Mouse (Mus musculus) liver, postnatal 0 days (tissue): ENCODE measurements around the gene Uba7. TPM values are rescaled to one million over a fixed set of nuclear protein-coding genes. Genes with fewer than 3 reads are reported as not detected.
A peak's percentile ranks its signal among the peaks of the same experiment; 100 is the strongest.

ENCODE experiments used
- ATAC-seq: fragments of 200-750 bp; cut with Nextera tagmentation; 2 replicates; pipeline ENCODE4 v1.8.0; 2017; ENCODE audit warnings: mild to moderate bottlenecking, moderate library complexity
- DNase-seq: peaks from one replicate; pipeline ENCODE4 v3.0.0-alpha.2; 2016
- H3K27ac ChIP-seq: fragments of 300-500 bp; sonication (generic); 2 replicates; pipeline ENCODE4 v1.5.1; 2014; ENCODE audit warnings: antibody characterized with exemption, moderate library complexity, mild to moderate bottlenecking, low read depth
- H3K27me3 ChIP-seq: fragments of 300-500 bp; sonication (generic); 2 replicates; pipeline ENCODE4 v1.6.1; 2014; ENCODE audit warnings: low read length, control low read depth, mixed read lengths; ENCODE audit not compliant: insufficient read depth
- H3K36me3 ChIP-seq: fragments of 300-500 bp; sonication (generic); replicated peaks from 2 replicates; pipeline ENCODE4 v1.6.1; 2014; ENCODE audit warnings: mild to moderate bottlenecking, control low read depth, low read length, moderate library complexity, mixed read lengths; ENCODE audit not compliant: insufficient read depth
- H3K4me1 ChIP-seq: fragments of 300-500 bp; sonication (generic); 2 replicates; pipeline ENCODE4 v1.6.1; 2014; ENCODE audit warnings: antibody characterized with exemption, mild to moderate bottlenecking, control low read depth; ENCODE audit not compliant: insufficient read depth
- H3K4me2 ChIP-seq: fragments of 300-500 bp; sonication (generic); 2 replicates; pipeline ENCODE4 v1.6.1; 2014; ENCODE audit warnings: low read depth, mild to moderate bottlenecking, low read length, moderate library complexity, mixed read lengths
- H3K4me3 ChIP-seq: fragments of 300-500 bp; sonication (generic); 2 replicates; pipeline ENCODE4 v1.5.1; 2014; ENCODE audit warnings: low read depth, low read length
- H3K9ac ChIP-seq: fragments of 300-500 bp; sonication (generic); replicated peaks from 2 replicates; pipeline ENCODE4 v1.6.1; 2014; ENCODE audit warnings: mild to moderate bottlenecking, moderate library complexity
- H3K9me3 ChIP-seq: fragments of 300-500 bp; sonication (generic); 2 replicates; pipeline ENCODE4 v1.6.1; 2016; ENCODE audit warnings: mild to moderate bottlenecking, control low read depth, low read length, mixed read lengths
- CTCF ChIP-seq: sonication (generic); IDR thresholded peaks from 2 replicates; pipeline ENCODE4 v1.5.1; 2016; ENCODE audit warnings: antibody characterized with exemption, low read depth
- EP300 ChIP-seq: IDR thresholded peaks from 2 replicates; pipeline ENCODE4 v1.6.1; 2016; ENCODE audit warnings: antibody characterized with exemption, low read depth, mild to moderate bottlenecking
- whole genome bisulfite sequencing: fragments of 180-500 bp; shearing (Covaris S2); extraction: QIAGEN DNeasy Blood & Tissue Kit; methylation state at CpG from one replicate; pipeline ENCODE4 v1.1.7; 2014; ENCODE audit not compliant: insufficient replicate concordance; 5-methylcytosine and 5-hydroxymethylcytosine counted together
- polyA plus RNA-seq: library from polyadenylated mRNA; unstranded; fragments of >200 nt; fragmentation: Nextera tagmentation; extraction: Ambion mirVana; gene quantifications from 2 replicates; pipeline ENCODE4 v1.2.1, GENCODE M21; 2015

The Uba7 gene
- polyA plus RNA-seq, 1 experiment from 2014 or later = 33.2 TPM

DNA sequence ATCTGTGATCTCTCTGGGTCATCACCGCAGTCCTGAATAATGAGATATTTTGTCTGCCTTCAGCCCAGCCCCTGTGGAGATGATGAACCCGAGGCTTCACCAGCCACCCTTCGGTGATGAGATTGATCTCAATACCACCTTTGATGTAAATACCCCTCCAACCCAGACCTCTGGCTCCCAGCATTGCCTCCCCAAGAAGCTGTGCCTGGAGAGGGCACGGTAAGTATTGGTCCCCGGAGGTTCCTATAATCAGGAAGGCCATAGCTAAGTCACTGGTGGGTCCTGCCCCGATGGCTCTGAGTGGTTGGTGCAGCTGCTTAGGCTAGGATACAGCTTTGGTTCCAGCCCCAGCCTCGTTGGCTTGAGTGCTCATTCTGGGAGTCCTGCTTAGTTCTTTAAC, 6.8 kb upstream of the Uba7 start:
- WGBS = 88% methylated on average over 7 of the region's 7 CpGs
- Histone ChIP-seq H3K9me3 (no peaks in the 10 kb centered on the region), H3K4me3 (no peak overlapping the region), H3K36me3 (peaks cover 4% of the 10 kb centered on the region), H3K27me3 (no peaks in the 10 kb centered on the region), H3K9ac (no peak overlapping the region), H3K4me2 (no peak overlapping the region), H3K4me1 (peaks cover 31% of the 10 kb centered on the region), H3K27ac (no peak overlapping the region)
- ATAC-seq = no peak
- TF ChIP-seq CTCF (no peak), EP300 (no peak)
- DNase-seq = no peak

DNA sequence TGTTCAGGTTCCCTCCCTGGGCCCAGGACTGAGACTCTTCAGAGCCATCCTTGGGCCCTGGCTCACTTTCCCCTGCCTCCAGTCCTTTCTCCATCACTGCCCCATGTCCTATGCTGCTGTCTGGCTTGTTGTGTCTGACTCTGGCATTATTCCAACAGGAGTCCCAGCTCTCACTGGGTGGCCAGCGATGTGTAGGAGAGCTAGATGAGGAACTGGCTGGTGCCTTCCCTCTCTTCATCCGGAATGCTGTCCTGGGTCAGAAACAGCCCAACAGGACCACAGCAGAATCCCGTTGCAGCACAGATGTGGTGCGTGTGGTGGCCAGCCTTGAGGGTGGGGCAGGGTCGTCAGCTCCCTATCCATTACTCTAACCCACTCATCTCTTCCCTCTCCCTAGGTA, 5.0 kb upstream of the Uba7 start:
- TF ChIP-seq EP300 (no peak), CTCF (no peak)
- Histone ChIP-seq H3K27ac (0 out of 2 replicates have a peak overlapping the region, but pooled peaks have one; percentile 96), H3K9me3 (no peaks in the 10 kb centered on the region), H3K36me3 (peaks cover 4% of the 10 kb centered on the region; the same call in 1 of the 2 replicates), H3K4me2 (no peak overlapping the region), H3K27me3 (no peaks in the 10 kb centered on the region), H3K9ac (no peak overlapping the region), H3K4me3 (no peak overlapping the region), H3K4me1 (peaks cover 44% of the 10 kb centered on the region)
- WGBS = 89% methylated on average over 5 of the region's 5 CpGs
- DNase-seq (no peak), ATAC-seq (no peak)

DNA sequence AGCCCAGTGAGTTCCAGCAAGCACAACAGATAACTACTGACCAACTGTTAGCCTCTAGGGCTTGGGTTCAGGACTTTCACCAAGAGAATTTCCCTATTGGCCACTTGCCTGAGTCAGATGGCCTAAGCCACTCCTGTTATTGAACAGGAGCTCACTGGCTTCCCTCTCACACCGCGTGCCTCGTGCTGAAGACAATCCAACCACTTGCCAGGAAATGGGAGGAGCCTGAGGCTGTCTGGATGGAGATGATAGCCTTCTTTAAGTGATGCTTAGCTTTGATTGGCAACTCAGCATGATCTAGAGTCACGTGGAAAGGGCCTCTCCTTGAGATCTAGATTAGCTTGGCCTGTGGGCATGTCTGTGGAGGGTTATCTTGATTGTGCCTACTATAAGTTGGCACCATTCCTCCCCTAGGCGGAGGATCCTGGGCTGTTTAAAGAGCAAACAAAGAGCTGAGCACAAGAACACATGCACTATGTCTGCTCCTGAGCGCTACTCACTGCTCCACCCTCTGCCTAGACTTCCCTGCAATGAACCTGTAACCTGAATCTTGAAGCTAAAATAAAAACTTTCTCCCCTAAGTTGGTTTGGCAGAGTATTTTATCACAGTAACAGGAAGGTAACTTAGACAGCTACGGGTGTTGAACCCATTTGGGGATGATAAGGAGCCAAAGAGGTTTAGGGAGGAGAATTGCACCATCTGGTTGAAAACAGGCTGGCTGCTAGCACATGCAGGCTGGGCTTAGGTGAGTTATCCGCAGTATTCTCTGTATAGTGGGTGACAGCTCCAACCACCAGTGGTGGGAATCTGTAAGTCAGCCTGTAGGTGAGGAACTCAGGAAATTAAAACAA, 3.4 kb upstream of the Uba7 start:
- DNase-seq = peak; percentile 83
- H3K27ac ChIP-seq = peak overlapping the region; percentile 96
- peaks cover 58% of the 10 kb centered on the region for H3K4me1 ChIP-seq
- WGBS = 43% methylated on average over 8 of the region's 8 CpGs
- H3K9me3 ChIP-seq = no peaks in the 10 kb centered on the region
- peaks cover 9% of the 10 kb centered on the region for H3K36me3 ChIP-seq
- peak overlapping the region; percentile 48 for H3K4me2 ChIP-seq
- no peaks in the 10 kb centered on the region for H3K27me3 ChIP-seq
- H3K9ac ChIP-seq = 0 out of 2 replicates have a peak overlapping the region, but pooled peaks have one; percentile 31
- no peak overlapping the region for H3K4me3 ChIP-seq
- ATAC-seq = peak; percentile 76
- TF ChIP-seq EP300 (peak; percentile 96), CTCF (no peak; the same call in 1 of the 2 replicates)

DNA sequence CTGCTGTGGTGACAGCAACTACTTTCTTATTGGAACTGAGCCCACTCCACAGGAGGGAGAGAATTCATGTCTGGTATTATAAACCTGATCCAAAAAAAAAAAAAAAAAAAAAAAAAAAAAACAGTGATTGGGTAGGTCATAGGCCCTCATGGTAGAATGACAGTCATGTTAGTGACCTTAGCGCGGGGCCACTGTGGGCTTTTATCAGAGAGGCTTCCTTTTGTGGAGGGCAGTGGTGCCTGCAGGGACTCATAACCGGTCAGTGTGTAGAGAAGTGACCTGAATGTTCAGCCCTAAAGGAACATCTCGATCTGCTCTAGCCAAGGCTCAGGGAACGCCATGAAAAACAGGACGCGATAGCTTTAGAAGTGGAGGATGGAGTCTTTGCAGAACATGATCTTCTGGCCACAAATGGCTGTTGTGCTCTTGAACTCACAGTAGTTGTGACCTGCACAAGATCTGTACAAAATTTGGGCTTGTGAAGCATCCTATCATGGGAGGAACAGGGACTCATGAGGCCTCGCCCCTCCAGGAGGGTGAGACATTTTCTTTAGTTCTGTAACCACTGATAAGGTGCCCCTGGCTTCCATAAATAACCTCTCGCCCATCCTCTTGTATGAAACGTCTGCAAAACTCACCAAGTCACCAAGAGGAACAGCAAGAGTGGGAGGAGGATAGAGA, 674 bp upstream of the Uba7 start:
- peak; percentile 75 for ATAC-seq
- peaks cover 67% of the 10 kb centered on the region for H3K4me1 ChIP-seq
- peak; percentile 54 for DNase-seq
- H3K27me3 ChIP-seq = no peaks in the 10 kb centered on the region
- TF ChIP-seq EP300 = no peak
- no peak for TF ChIP-seq CTCF
- no peaks in the 10 kb centered on the region for H3K9me3 ChIP-seq
- H3K9ac ChIP-seq = peak overlapping the region; percentile 82
- WGBS = 37% methylated on average over 10 of the region's 10 CpGs
- H3K4me3 ChIP-seq = peak overlapping the region; percentile 73
- H3K27ac ChIP-seq = peak overlapping the region; percentile 96
- H3K36me3 ChIP-seq = peaks cover 36% of the 10 kb centered on the region
- peak overlapping the region; percentile 92 for H3K4me2 ChIP-seq

DNA sequence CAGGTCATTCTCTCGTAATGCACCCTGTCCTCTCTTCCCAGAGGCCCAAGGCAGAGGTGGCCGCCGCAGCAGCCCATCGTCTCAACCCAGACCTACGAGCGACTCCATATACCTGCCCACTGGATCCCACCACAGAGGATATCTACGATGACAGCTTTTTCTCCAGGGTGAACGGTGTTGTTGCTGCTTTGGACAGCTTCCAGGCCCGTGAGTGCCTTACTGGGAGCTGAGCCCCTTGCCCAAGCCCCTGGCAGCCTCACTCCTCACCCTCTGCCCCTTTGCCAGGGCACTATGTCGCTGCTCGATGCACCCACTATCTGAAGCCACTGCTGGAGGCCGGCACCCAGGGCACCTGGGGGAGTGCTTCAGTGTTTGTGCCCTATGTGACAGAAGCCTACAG, 3.5 kb downstream of the Uba7 start:
- peaks cover 79% of the 10 kb centered on the region for H3K4me1 ChIP-seq
- no peaks in the 10 kb centered on the region for H3K9me3 ChIP-seq
- no peak overlapping the region for H3K4me3 ChIP-seq
- ATAC-seq (no peak), DNase-seq (no peak)
- 94% methylated on average over 12 of the region's 12 CpGs for WGBS
- H3K27me3 ChIP-seq = no peaks in the 10 kb centered on the region
- H3K36me3 ChIP-seq = peaks cover 70% of the 10 kb centered on the region
- H3K9ac ChIP-seq = no peak overlapping the region
- no peak overlapping the region for H3K27ac ChIP-seq
- TF ChIP-seq EP300 (no peak), CTCF (no peak)
- H3K4me2 ChIP-seq = peak overlapping the region; percentile 92
